Mouse (Mus musculus): Measurements from ENCODE around the gene Dnajb14. TPM values are rescaled to one million over a fixed set of nuclear protein-coding genes. Genes with fewer than 3 reads are reported as not detected.

The Dnajb14 gene
- polyA plus RNA-seq, 1 experiment, result 16.4 TPM

DNA sequence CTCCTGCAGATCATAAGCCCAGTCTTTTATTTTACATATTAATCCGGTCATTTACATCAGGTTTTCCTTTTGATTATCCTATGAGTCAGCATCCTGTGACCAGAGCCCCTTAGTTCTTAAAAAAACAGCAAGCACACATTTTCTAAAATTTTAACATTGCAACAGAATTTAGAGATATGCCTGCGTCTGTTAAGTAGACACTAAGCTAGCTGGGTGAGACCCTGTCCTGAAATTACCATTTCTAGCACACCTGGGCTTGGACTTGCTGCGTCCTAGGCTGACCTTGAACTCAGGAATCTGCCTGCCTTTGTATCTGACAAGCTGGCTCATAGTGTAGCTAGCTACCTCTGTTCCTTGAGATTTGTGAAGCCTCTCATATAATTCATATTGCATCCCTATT lies 62.5 kb downstream of the Dnajb14 start:
- no peak for TF ChIP-seq CTCF (IDR thresholded peaks at IDR 0.05; ENCODE audit: borderline replicate concordance, insufficient read depth, low read length)
- no peak for TF ChIP-seq POLR2A (IDR thresholded peaks at IDR 0.05; ENCODE audit: low read depth, low read length)
- H3K4me3 ChIP-seq (ENCODE audit: insufficient read depth, low read length), result no peak overlapping the region
- H3K27ac ChIP-seq (ENCODE audit: insufficient read depth, low read length), result peak overlapping the region; percentile 32; the same call in 1 of the 2 replicates
- peaks cover 4% of the 10 kb centered on the region; the same call in 1 of the 2 replicates for H3K4me1 ChIP-seq (ENCODE audit: control insufficient read depth, insufficient read depth, low read length)

GRCm38 (mm10) chr3:137932748-137933147 lies 65.3 kb downstream of the Dnajb14 start:
- TF ChIP-seq CTCF (IDR thresholded peaks at IDR 0.05; ENCODE audit: borderline replicate concordance, insufficient read depth, low read length) (no peak), POLR2A (IDR thresholded peaks at IDR 0.05; ENCODE audit: low read depth, low read length) (no peak)
- H3K4me3 ChIP-seq (ENCODE audit: insufficient read depth, low read length), result no peak overlapping the region
- H3K4me1 ChIP-seq (ENCODE audit: control insufficient read depth, insufficient read depth, low read length), result peaks cover 4% of the 10 kb centered on the region; the same call in 1 of the 2 replicates
- H3K27ac ChIP-seq (ENCODE audit: insufficient read depth, low read length), result no peak overlapping the region

GRCm38 (mm10) chr3:137933986-137934385 lies 66.5 kb downstream of the Dnajb14 start:
- no peak for TF ChIP-seq POLR2A (IDR thresholded peaks at IDR 0.05; ENCODE audit: low read depth, low read length)
- TF ChIP-seq CTCF (IDR thresholded peaks at IDR 0.05; ENCODE audit: borderline replicate concordance, insufficient read depth, low read length), result no peak
- H3K4me3 ChIP-seq (ENCODE audit: insufficient read depth, low read length), result no peak overlapping the region
- H3K4me1 ChIP-seq (ENCODE audit: control insufficient read depth, insufficient read depth, low read length), result peaks cover 4% of the 10 kb centered on the region; the same call in 1 of the 2 replicates
- H3K27ac ChIP-seq (ENCODE audit: insufficient read depth, low read length), result peak overlapping the region; percentile 78

GRCm38 (mm10) chr3:137935570-137936525 lies 68.4 kb downstream of the Dnajb14 start:
- H3K4me3 ChIP-seq (ENCODE audit: insufficient read depth, low read length), result no peak overlapping the region
- H3K4me1 ChIP-seq (ENCODE audit: control insufficient read depth, insufficient read depth, low read length), result no peaks in the 10 kb centered on the region; the same call in 1 of the 2 replicates
- no peak overlapping the region for H3K27ac ChIP-seq (ENCODE audit: insufficient read depth, low read length)
- TF ChIP-seq CTCF (IDR thresholded peaks at IDR 0.05; ENCODE audit: borderline replicate concordance, insufficient read depth, low read length), result no peak

GRCm38 (mm10) chr3:137936541-137936940 lies 69.1 kb downstream of the Dnajb14 start:
- Histone ChIP-seq H3K27ac (ENCODE audit: insufficient read depth, low read length) (no peak overlapping the region), H3K4me3 (ENCODE audit: insufficient read depth, low read length) (no peak overlapping the region), H3K4me1 (ENCODE audit: control insufficient read depth, insufficient read depth, low read length) (no peaks in the 10 kb centered on the region; the same call in 1 of the 2 replicates)
- no peak for TF ChIP-seq CTCF (IDR thresholded peaks at IDR 0.05; ENCODE audit: borderline replicate concordance, insufficient read depth, low read length)
- TF ChIP-seq POLR2A (IDR thresholded peaks at IDR 0.05; ENCODE audit: low read depth, low read length), result no peak

GRCm38 (mm10) chr3:137938608-137939007 lies 71.1 kb downstream of the Dnajb14 start:
- Histone ChIP-seq H3K4me1 (ENCODE audit: control insufficient read depth, insufficient read depth, low read length) (no peaks in the 10 kb centered on the region; the same call in 1 of the 2 replicates), H3K4me3 (ENCODE audit: insufficient read depth, low read length) (no peak overlapping the region), H3K27ac (ENCODE audit: insufficient read depth, low read length) (no peak overlapping the region)
- TF ChIP-seq CTCF (IDR thresholded peaks at IDR 0.05; ENCODE audit: borderline replicate concordance, insufficient read depth, low read length) (no peak), POLR2A (IDR thresholded peaks at IDR 0.05; ENCODE audit: low read depth, low read length) (no peak)

DNA sequence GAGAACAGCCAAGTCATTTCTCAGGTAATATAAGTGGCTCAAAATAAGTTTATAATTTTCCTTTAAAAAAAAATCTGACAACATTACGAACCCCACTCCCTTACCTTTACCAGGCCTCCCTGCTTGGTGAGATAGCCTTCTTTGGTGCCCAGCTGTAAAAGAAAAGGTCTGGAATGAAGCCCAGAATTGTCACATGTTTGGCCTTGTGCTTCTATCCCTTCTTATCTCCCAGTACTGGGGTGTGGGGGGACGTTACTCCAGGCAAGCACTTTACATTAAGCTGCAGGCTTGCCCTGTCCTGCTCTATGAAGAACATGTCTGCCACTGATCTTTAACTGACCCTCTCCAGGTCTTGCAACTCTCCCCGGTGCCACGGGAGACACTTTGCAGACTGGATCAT lies 73.3 kb downstream of the Dnajb14 start:
- no peak for TF ChIP-seq CTCF (IDR thresholded peaks at IDR 0.05; ENCODE audit: borderline replicate concordance, insufficient read depth, low read length)
- no peak for TF ChIP-seq POLR2A (IDR thresholded peaks at IDR 0.05; ENCODE audit: low read depth, low read length)
- no peak overlapping the region for H3K27ac ChIP-seq (ENCODE audit: insufficient read depth, low read length)

GRCm38 (mm10) chr3:137941555-137941954 lies 74.1 kb downstream of the Dnajb14 start:
- Histone ChIP-seq H3K27ac (ENCODE audit: insufficient read depth, low read length) (no peak overlapping the region), H3K4me1 (ENCODE audit: control insufficient read depth, insufficient read depth, low read length) (no peaks in the 10 kb centered on the region; the same call in 1 of the 2 replicates), H3K4me3 (ENCODE audit: insufficient read depth, low read length) (no peak overlapping the region)
- TF ChIP-seq POLR2A (IDR thresholded peaks at IDR 0.05; ENCODE audit: low read depth, low read length), result no peak
- TF ChIP-seq CTCF (IDR thresholded peaks at IDR 0.05; ENCODE audit: borderline replicate concordance, insufficient read depth, low read length), result no peak

More for the DNA sequence above, 73.3 kb downstream of the Dnajb14 start:
- Histone ChIP-seq H3K4me1 (ENCODE audit: control insufficient read depth, insufficient read depth, low read length) (no peaks in the 10 kb centered on the region; the same call in 1 of the 2 replicates), H3K4me3 (ENCODE audit: insufficient read depth, low read length) (no peak overlapping the region)

DNA sequence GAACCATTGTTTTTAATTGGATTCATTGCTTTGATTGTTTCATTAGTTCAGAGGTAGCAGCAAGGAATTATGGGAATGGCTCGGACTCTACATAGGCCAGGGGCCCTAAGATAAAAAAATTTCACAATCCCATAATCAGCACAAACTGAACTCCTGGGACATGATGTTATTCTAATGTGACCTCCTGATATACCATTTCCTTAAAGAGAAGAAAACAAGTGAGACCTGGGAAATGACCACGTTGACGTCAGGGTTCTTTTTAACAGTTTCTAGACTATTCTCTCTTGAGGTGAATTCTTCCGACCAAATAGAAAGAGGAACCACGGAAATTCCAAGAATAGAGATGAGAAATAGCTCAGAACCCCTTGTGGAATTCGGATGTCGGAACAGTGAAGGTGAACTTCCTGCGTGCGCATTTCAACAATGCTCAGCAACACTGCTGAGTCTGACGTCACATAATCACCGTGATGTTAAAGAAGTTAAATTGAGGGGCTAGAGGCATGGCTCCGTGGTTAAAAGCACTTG lies 74.7 kb downstream of the Dnajb14 start:
- TF ChIP-seq CTCF (IDR thresholded peaks at IDR 0.05; ENCODE audit: borderline replicate concordance, insufficient read depth, low read length) (no peak), POLR2A (IDR thresholded peaks at IDR 0.05; ENCODE audit: low read depth, low read length) (no peak)
- Histone ChIP-seq H3K27ac (ENCODE audit: insufficient read depth, low read length) (no peak overlapping the region), H3K4me1 (ENCODE audit: control insufficient read depth, insufficient read depth, low read length) (no peaks in the 10 kb centered on the region; the same call in 1 of the 2 replicates), H3K4me3 (ENCODE audit: insufficient read depth, low read length) (no peak overlapping the region)

DNA sequence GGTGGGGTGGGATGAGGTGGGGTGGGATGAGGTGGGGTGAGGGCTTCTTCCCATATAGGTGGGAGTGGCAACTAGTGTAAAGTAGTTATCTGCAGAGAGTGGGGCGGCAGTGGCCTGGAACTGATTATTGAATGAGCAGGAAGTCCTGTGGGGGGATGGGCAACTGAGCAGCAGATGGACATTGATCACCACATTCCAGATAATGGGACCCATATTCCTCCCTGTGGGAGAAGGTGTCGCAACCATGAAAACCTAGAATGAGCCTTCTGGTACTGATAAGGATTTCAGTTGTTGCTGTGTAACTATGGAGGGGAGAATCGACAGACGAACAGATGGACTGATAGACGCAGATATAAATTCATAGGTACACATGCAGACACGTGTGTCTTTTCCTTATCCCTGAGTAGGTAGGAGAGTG lies 76.3 kb downstream of the Dnajb14 start:
- H3K4me1 ChIP-seq (ENCODE audit: control insufficient read depth, insufficient read depth, low read length), result no peaks in the 10 kb centered on the region; the same call in 1 of the 2 replicates
- no peak overlapping the region for H3K4me3 ChIP-seq (ENCODE audit: insufficient read depth, low read length)
- TF ChIP-seq POLR2A (IDR thresholded peaks at IDR 0.05; ENCODE audit: low read depth, low read length), result no peak
- TF ChIP-seq CTCF (IDR thresholded peaks at IDR 0.05; ENCODE audit: borderline replicate concordance, insufficient read depth, low read length), result no peak
- H3K27ac ChIP-seq (ENCODE audit: insufficient read depth, low read length), result no peak overlapping the region

Measured in embryonic fibroblast, embryonic 13.5 days (primary cell).